Mouse (Mus musculus) embryonic facial prominence, embryonic 12.5 days (tissue): Measurements from ENCODE around the gene Smim4. TPM values are rescaled to one million over a fixed set of nuclear protein-coding genes. Genes with fewer than 3 reads are reported as not detected.
A peak's percentile ranks its signal among the peaks of the same experiment; 100 is the strongest.

Experiments
- ATAC-seq: fragments of 200-750 bp; cut with Nextera tagmentation; 2 replicates; pipeline ENCODE4 v1.8.0; 2017; ENCODE audit not compliant: insufficient number of reproducible peaks, insufficient read depth, low FRiP score, low TSS enrichment
- H3K27ac ChIP-seq: fragments of 300-500 bp; sonication (generic); 2 replicates; pipeline ENCODE4 v1.5.1; 2016; ENCODE audit warnings: mild to moderate bottlenecking
- H3K27me3 ChIP-seq: fragments of 300-500 bp; sonication (generic); 2 replicates; pipeline ENCODE4 v1.6.1; 2016; ENCODE audit warnings: mild to moderate bottlenecking, moderate library complexity
- H3K36me3 ChIP-seq: fragments of 300-500 bp; sonication (generic); 2 replicates; pipeline ENCODE4 v1.6.1; 2016; ENCODE audit warnings: mild to moderate bottlenecking
- H3K4me1 ChIP-seq: fragments of 300-500 bp; sonication (generic); 2 replicates; pipeline ENCODE4 v1.6.1; 2016
- H3K4me2 ChIP-seq: fragments of 300-500 bp; sonication (generic); replicated peaks from 2 replicates; pipeline ENCODE4 v1.6.1; 2016; ENCODE audit warnings: mild to moderate bottlenecking, moderate library complexity
- H3K4me3 ChIP-seq: fragments of 300-500 bp; sonication (generic); 2 replicates; pipeline ENCODE4 v1.5.1; 2016; ENCODE audit warnings: mild to moderate bottlenecking
- H3K9ac ChIP-seq: fragments of 300-500 bp; sonication (generic); 2 replicates; pipeline ENCODE4 v1.6.1; 2016; ENCODE audit warnings: mild to moderate bottlenecking, moderate library complexity
- H3K9me3 ChIP-seq: fragments of 300-500 bp; sonication (generic); 2 replicates; pipeline ENCODE4 v1.6.1; 2016; ENCODE audit warnings: mild to moderate bottlenecking, moderate library complexity
- WGBS: fragments of 180-500 bp; shearing (Covaris S2); methylation state at CpG from one replicate; pipeline ENCODE4 v1.1.7; 2016; 5-methylcytosine and 5-hydroxymethylcytosine counted together
- polyA plus RNA-seq: library from polyadenylated mRNA; unstranded; fragments of >200 nt; fragmentation: Nextera tagmentation; extraction: Ambion mirVana; gene quantifications from 2 replicates; pipeline ENCODE4 v1.2.1, GENCODE M21; 2016

Smim4 gene
- polyA plus RNA-seq, 1 experiment from 2014 or later = 59.1 TPM

DNA sequence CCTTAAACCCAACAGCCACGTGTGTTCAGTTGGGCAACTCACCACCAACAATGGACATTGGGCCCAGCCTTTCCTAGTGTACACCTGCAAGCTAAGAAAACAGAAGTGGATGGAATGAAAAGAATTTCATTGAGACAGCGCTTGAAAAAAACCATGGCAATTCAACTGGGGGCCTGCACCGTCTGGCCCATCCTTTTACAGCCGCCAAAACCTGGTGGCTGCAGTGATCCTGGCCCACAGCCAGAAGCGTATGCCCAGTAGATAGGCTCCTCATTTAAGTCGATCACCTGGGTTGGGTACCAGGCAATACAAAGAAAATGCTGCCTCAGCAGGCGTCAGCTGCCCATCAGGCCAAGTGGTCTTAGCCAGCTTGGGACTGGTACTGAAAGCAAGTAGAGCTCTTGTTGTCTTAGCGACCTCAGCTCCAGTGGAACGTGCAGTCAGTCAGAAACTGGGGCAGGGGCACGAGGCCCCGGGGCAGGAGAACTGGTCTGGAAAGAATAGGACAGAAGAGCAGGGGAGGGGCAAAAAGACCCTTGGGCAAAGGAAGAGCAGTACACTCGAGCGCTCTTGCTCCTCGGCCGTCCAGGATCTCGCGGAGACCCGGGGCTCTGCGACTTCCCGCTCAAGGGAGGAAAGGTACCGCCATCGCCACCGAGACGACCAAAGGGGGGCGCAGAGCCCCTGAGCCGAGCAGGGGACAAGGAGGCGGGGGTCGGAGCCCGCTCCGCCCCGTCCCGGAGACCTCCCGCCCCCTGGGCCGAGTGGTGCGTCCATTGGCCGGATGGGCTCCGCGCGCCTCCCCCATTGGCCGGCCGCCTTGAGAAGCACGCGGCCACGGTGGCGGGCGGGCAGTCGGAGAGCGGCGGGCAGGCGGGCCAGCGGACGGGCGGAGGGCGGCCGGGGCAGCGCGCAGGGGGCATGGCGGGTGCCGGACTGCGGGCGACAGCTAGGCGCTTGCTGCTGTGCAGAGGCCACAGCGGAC lies 1.8 kb upstream of the Smim4 start, which contains the start of gene Nt5dc2:
TSS of gene Nt5dc2 (plus strand) at position 818 of the 985 bp plus-strand sequence.
- H3K4me2 ChIP-seq = peak within 1 kb of the TSS; percentile 84
- WGBS = 8% methylated on average over 35 of the region's 63 CpGs
- H3K27me3 ChIP-seq = no peaks in the 10 kb centered on the region
- no peaks in the 10 kb centered on the region for H3K9me3 ChIP-seq
- peak within 1 kb of the TSS; percentile 99 for H3K4me3 ChIP-seq
- H3K36me3 ChIP-seq = peaks cover 18% of the 10 kb centered on the region
- peak within 1 kb of the TSS; percentile 84 for H3K27ac ChIP-seq
- H3K4me1 ChIP-seq = peaks cover 52% of the 10 kb centered on the region
- peak; percentile 80 for ATAC-seq
- peak within 1 kb of the TSS; percentile 94 for H3K9ac ChIP-seq

- H3K9me3 ChIP-seq = no peaks in the 10 kb centered on the region
- 66% methylated on average over 15 of the region's 15 CpGs for WGBS
- no peak for ATAC-seq
- no peak overlapping the region for H3K9ac ChIP-seq
- no peaks in the 10 kb centered on the region for H3K27me3 ChIP-seq
- H3K4me1 ChIP-seq = peaks cover 62% of the 10 kb centered on the region
- H3K4me3 ChIP-seq = peak overlapping the region; percentile 70
- peaks cover 8% of the 10 kb centered on the region; the same call in 1 of the 2 replicates for H3K36me3 ChIP-seq
- peak overlapping the region; percentile 91 for H3K4me2 ChIP-seq
- H3K27ac ChIP-seq = peak overlapping the region; percentile 84
Measured at GRCm38 (mm10) chr14:31129326-31130235, 825 bp upstream of the Smim4 start.

DNA sequence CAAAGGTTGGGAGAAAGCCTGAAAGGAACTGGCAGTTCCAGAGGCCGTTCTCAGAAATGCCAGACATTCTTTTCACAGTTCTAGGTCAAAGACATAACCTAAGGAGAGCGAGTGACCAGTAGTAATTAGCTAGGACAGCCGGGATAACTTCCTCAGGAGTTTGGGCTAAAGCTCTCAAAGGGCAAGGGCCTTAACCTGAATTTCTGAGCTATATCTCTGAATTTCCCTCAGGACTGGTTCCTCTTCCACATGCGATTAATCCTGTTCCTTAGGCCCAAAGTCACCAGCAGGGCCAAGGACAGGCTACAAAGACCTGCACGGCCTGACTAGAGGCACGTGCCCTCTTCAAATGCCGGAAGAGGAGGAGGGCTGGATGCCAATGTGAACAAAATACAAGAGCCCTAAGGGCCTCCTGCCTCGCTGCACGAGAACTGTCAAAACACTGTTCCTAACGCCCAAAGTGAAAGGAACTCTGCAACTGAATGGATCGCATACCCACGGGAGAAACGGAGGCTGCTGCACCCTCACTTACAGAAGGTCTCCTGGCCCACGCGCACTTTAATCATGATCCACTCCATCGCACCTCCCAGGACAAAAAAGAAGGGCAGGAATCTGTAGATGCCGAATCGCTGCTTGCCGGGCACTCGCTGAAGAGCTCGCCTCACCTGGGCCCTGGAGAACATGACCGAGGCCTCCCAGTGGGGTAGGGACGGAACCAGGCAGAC lies 493 bp downstream of the Smim4 start:
- H3K27me3 ChIP-seq = no peaks in the 10 kb centered on the region
- peak overlapping the region; percentile 73 for H3K27ac ChIP-seq
- H3K4me1 ChIP-seq = peaks cover 52% of the 10 kb centered on the region
- ATAC-seq = no peak
- H3K36me3 ChIP-seq = peaks cover 6% of the 10 kb centered on the region; the same call in 1 of the 2 replicates
- peak overlapping the region; percentile 91 for H3K4me2 ChIP-seq
- no peaks in the 10 kb centered on the region for H3K9me3 ChIP-seq
- 2% methylated on average over 23 of the region's 23 CpGs for WGBS
- peak overlapping the region; percentile 68 for H3K9ac ChIP-seq
- peak overlapping the region; percentile 70 for H3K4me3 ChIP-seq

- WGBS = 94% methylated on average over 8 of the region's 8 CpGs
- H3K4me2 ChIP-seq = peak overlapping the region; percentile 30
- H3K27me3 ChIP-seq = no peaks in the 10 kb centered on the region
Measured at GRCm38 (mm10) chr14:31126826-31127225, 1.9 kb downstream of the Smim4 start.

GRCm38 (mm10) chr14:31125106-31126075 lies 3.4 kb downstream of the Smim4 start:
- Histone ChIP-seq H3K4me3 (no peak overlapping the region), H3K36me3 (peaks cover 15% of the 10 kb centered on the region; the same call in 1 of the 2 replicates), H3K27ac (peak overlapping the region; percentile 74), H3K4me2 (peak overlapping the region; percentile 21), H3K9me3 (no peaks in the 10 kb centered on the region), H3K4me1 (peaks cover 36% of the 10 kb centered on the region), H3K9ac (no peak overlapping the region), H3K27me3 (no peaks in the 10 kb centered on the region)
- 40% methylated on average over 9 of the region's 9 CpGs for WGBS
- ATAC-seq = no peak

More at GRCm38 (mm10) chr14:31126826-31127225, 1.9 kb downstream of the Smim4 start:
- H3K9ac ChIP-seq = no peak overlapping the region
- H3K27ac ChIP-seq = no peak overlapping the region
- H3K4me3 ChIP-seq = no peak overlapping the region
- no peak for ATAC-seq
- peaks cover 37% of the 10 kb centered on the region for H3K4me1 ChIP-seq
- peaks cover 11% of the 10 kb centered on the region; the same call in 1 of the 2 replicates for H3K36me3 ChIP-seq
- no peaks in the 10 kb centered on the region for H3K9me3 ChIP-seq

DNA sequence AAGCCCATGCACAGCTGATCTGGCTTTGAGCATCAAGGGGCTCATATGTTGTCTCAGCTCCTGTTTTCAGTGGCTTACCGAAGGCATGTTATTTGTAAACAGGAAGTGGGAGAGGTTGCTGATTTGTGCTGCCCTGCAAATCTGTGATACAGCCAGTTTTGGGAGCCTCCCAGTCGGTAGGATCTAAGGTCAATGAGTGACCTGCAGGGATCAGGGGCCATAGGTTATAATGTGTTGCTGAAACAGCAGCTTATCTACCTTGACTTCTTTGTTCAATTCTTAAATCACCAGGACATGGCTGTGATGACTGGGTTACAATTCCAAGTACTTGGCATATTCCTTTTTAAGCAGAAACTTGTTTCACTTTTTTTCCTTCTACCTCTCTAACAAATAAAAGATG lies 13.2 kb downstream of the Smim4 start:
- WGBS = 60% methylated on average over 2 of the region's 2 CpGs
- ATAC-seq = no peak
- no peak overlapping the region for H3K4me3 ChIP-seq
- H3K4me2 ChIP-seq = no peak overlapping the region
- peaks cover 63% of the 10 kb centered on the region for H3K36me3 ChIP-seq
- H3K4me1 ChIP-seq = no peaks in the 10 kb centered on the region
- H3K9ac ChIP-seq = no peak overlapping the region
- no peak overlapping the region for H3K27ac ChIP-seq
- no peaks in the 10 kb centered on the region for H3K27me3 ChIP-seq
- no peaks in the 10 kb centered on the region for H3K9me3 ChIP-seq

- Histone ChIP-seq H3K9me3 (no peaks in the 10 kb centered on the region), H3K9ac (no peak overlapping the region), H3K4me2 (no peak overlapping the region), H3K27me3 (no peaks in the 10 kb centered on the region), H3K27ac (no peak overlapping the region), H3K36me3 (peaks cover 73% of the 10 kb centered on the region), H3K4me3 (no peak overlapping the region), H3K4me1 (no peaks in the 10 kb centered on the region)
- no peak for ATAC-seq
- 88% methylated on average over 3 of the region's 3 CpGs for WGBS
Measured at GRCm38 (mm10) chr14:31114011-31114410, 14.7 kb downstream of the Smim4 start.

DNA sequence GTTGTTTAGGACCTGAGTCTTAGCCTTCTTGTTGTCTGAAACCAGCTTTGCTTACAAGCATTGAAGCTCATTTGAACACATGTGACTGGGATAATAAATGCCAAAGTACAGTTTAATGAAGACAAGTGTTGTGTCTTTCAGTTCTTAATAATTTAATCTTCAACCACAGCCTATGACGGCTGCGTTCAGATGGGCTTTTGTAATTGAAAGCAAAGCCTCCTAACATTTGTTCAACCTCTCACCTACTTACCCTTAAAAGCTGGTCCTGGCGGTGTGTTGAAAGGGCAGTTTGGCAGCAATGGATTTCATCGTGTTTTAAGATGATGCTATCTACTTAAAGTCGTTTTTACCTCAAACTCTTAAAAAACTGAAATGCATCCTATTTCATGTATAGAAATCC lies 16.6 kb downstream of the Smim4 start:
- Histone ChIP-seq H3K36me3 (peaks cover 74% of the 10 kb centered on the region), H3K9me3 (no peaks in the 10 kb centered on the region), H3K9ac (no peak overlapping the region), H3K4me1 (no peaks in the 10 kb centered on the region), H3K4me2 (no peak overlapping the region), H3K4me3 (no peak overlapping the region), H3K27ac (no peak overlapping the region), H3K27me3 (no peaks in the 10 kb centered on the region)
- no peak for ATAC-seq
- WGBS = 87% methylated on average over 5 of the region's 5 CpGs

GRCm38 (mm10) chr14:31110613-31111012 lies 18.1 kb downstream of the Smim4 start:
- Histone ChIP-seq H3K9ac (no peak overlapping the region), H3K4me3 (no peak overlapping the region), H3K27ac (no peak overlapping the region), H3K36me3 (peaks cover 76% of the 10 kb centered on the region), H3K27me3 (no peaks in the 10 kb centered on the region), H3K4me1 (no peaks in the 10 kb centered on the region), H3K4me2 (no peak overlapping the region), H3K9me3 (no peaks in the 10 kb centered on the region)
- no peak for ATAC-seq
- 90% methylated on average over 3 of the region's 3 CpGs for WGBS

- Histone ChIP-seq H3K4me2 (no peak overlapping the region), H3K36me3 (peaks cover 58% of the 10 kb centered on the region), H3K9ac (no peak overlapping the region), H3K4me1 (no peaks in the 10 kb centered on the region), H3K9me3 (no peaks in the 10 kb centered on the region), H3K27ac (no peak overlapping the region), H3K4me3 (no peak overlapping the region), H3K27me3 (no peaks in the 10 kb centered on the region)
- 85% methylated on average over 2 of the region's 2 CpGs for WGBS
- ATAC-seq = no peak
Measured at GRCm38 (mm10) chr14:31105156-31105555, 23.6 kb downstream of the Smim4 start.
